Mouse (Mus musculus) lung, adult 2 months (tissue): ENCODE data around the gene Zfp64.

Experiments used
- CTCF ChIP-seq: fragments of 200-500 bp; IDR thresholded peaks from 2 replicates; pipeline ENCODE4 v1.5.1; 2011; ENCODE audit warnings: mild to moderate bottlenecking, low read length, control low read depth; ENCODE audit not compliant: insufficient read depth
- POLR2A ChIP-seq: fragments of 200-500 bp; IDR thresholded peaks from 2 replicates; pipeline ENCODE4 v1.6.1; 2011; ENCODE audit warnings: low read depth, mild to moderate bottlenecking, control low read depth, low read length, borderline replicate concordance; ENCODE audit errors: extremely low read depth

DNA sequence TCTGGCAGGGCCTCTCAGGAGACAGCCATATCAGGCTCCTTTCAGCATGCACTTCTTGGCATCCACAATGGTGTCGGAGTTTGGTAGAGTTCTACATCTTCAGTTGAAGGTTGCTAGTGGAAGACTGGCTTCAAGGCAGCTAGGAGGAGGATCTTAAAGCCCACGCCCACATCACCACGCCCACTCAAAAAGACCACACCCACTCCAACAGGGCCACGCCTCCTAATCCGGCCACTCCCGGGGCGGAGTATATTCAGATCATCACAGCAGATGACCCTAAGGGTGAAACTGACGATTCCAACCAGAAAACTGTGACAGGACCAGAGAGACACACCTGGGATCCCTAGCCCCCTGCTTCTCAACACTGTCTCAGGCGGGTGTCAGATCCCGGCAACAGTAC, 89.0 kb downstream of the Zfp64 start:
- TF ChIP-seq POLR2A (no peak), CTCF (no peak)
